Comparison of ENCODE assay signal across 23 mouse cellular contexts in the genomic region with DNA sequence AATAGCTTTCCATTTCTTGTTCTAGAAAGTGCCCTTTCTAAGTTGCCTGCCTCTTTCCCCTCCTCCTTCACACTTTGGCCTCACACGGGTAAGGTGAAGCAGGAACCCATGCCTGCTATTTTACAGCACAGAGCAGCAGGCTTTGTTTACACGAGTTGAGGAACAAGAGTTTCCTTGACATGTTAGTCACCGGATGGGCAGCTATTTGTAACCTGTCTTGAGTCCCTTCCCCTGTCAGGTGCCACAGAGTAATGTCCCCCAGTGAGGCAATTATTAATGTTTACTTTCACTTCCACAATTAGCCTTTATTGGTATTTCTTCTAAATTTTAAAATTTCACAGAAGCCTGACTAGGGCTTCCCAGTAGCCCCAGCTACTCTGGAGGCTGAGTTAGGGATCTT.
A peak's percentile ranks its signal among the peaks of the same experiment; 100 is the strongest.
DNase-seq lines count a peak whose midpoint lies in the region; ATAC-seq and TF ChIP-seq lines count a peak whose summit lies in the region.
"Had no signal": no experiment of that assay in that cellular context is flagged by ENCODE, and none has a peak within 500 bp of the region (broad histone marks: within the 10 kb centered on the region; RNA-seq: fewer than 3 reads in every experiment).

No protein-coding gene starts in this region.

- H3K4me2 ChIP-seq in midbrain, embryonic 11.5 days = no peak overlapping the region
- no peak overlapping the region for H3K4me2 ChIP-seq in midbrain, postnatal 0 days (ENCODE audit: low read depth, low read length, poor library complexity, severe bottlenecking)
- H3K4me2 ChIP-seq in neural tube, embryonic 15.5 days = no peak overlapping the region
- H3K4me2 ChIP-seq: heart, embryonic 11.5 days; hindbrain, embryonic 14.5 days; limb, embryonic 13.5 days; liver, embryonic 13.5 days; neural tube, embryonic 12.5 days had no signal

- no peak for TF ChIP-seq CTCF in midbrain, postnatal 0 days (IDR thresholded peaks at IDR 0.05)

- no peak overlapping the region for H3K27ac ChIP-seq in midbrain, embryonic 11.5 days (ENCODE audit: low read depth, low read length)
- no peak overlapping the region for H3K27ac ChIP-seq in midbrain, postnatal 0 days (ENCODE audit: low read depth, low read length)
- no peak overlapping the region for H3K27ac ChIP-seq in neural tube, embryonic 15.5 days (replicated peaks)
- H3K27ac ChIP-seq: hindbrain, embryonic 14.5 days; kidney, postnatal 0 days; limb, embryonic 13.5 days; liver, embryonic 13.5 days; neural tube, embryonic 12.5 days had no signal

- no peaks in the 10 kb centered on the region for H3K4me1 ChIP-seq in midbrain, embryonic 11.5 days (ENCODE audit: control insufficient read depth, insufficient read depth, low read length)
- H3K4me1 ChIP-seq in midbrain, postnatal 0 days (ENCODE audit: insufficient read depth, low read length) = no peaks in the 10 kb centered on the region
- H3K4me1 ChIP-seq in neural tube, embryonic 15.5 days = no peaks in the 10 kb centered on the region
- H3K4me1 ChIP-seq: megakaryocyte, embryonic 14.5 days; neural tube, embryonic 12.5 days had no signal

- H3K9me3 ChIP-seq in midbrain, embryonic 11.5 days (ENCODE audit: control insufficient read depth, low read length) = no peaks in the 10 kb centered on the region
- H3K9me3 ChIP-seq in midbrain, postnatal 0 days (ENCODE audit: low read length) = no peaks in the 10 kb centered on the region
- H3K9me3 ChIP-seq in neural tube, embryonic 15.5 days (replicated peaks) = no peaks in the 10 kb centered on the region
- H3K9me3 ChIP-seq: limb, embryonic 13.5 days; liver, embryonic 13.5 days; neural tube, embryonic 12.5 days had no signal

- WGBS in midbrain, embryonic 11.5 days = 67% methylated on average over 3 of the region's 3 CpGs
- WGBS in midbrain, postnatal 0 days = 61% methylated on average over 3 of the region's 3 CpGs
- 40% methylated on average over 3 of the region's 3 CpGs for WGBS in neural tube, embryonic 15.5 days

- ATAC-seq in midbrain, embryonic 11.5 days (ENCODE audit: low FRiP score) = no peak
- ATAC-seq in midbrain, postnatal 0 days (ENCODE audit: low FRiP score) = no peak
- peak; percentile 55 for ATAC-seq in megakaryocyte progenitor cell, adult 5-6 weeks (replicated peaks; ENCODE audit: poor library complexity)
- ATAC-seq in neural tube, embryonic 15.5 days (ENCODE audit: low FRiP score) = no peak
- ATAC-seq: forebrain, embryonic 14.5 days; midbrain, embryonic 16.5 days had no signal

- H3K36me3 ChIP-seq in midbrain, embryonic 11.5 days (ENCODE audit: control insufficient read depth, insufficient read depth, low read length) = no peaks in the 10 kb centered on the region
- H3K36me3 ChIP-seq in midbrain, postnatal 0 days (ENCODE audit: insufficient read depth, low read length) = no peaks in the 10 kb centered on the region
- no peaks in the 10 kb centered on the region for H3K36me3 ChIP-seq in neural tube, embryonic 15.5 days
- H3K36me3 ChIP-seq: limb, embryonic 13.5 days; liver, embryonic 13.5 days; neural tube, embryonic 12.5 days had no signal

- H3K27me3 ChIP-seq in midbrain, embryonic 11.5 days (ENCODE audit: control insufficient read depth, insufficient read depth, low read length) = no peaks in the 10 kb centered on the region
- H3K27me3 ChIP-seq in midbrain, postnatal 0 days (ENCODE audit: insufficient read depth, low read length) = no peaks in the 10 kb centered on the region
- H3K27me3 ChIP-seq in neural tube, embryonic 15.5 days (replicated peaks) = 0 out of 2 replicates have a peak, but pooled peaks cover 5% of the 10 kb centered on the region
- H3K27me3 ChIP-seq: liver, embryonic 13.5 days; megakaryocyte, embryonic 14.5 days; neural tube, embryonic 12.5 days had no signal

- no peak overlapping the region for H3K9ac ChIP-seq in midbrain, embryonic 11.5 days (ENCODE audit: low read length)
- H3K9ac ChIP-seq in midbrain, postnatal 0 days (replicated peaks; ENCODE audit: low read length, poor library complexity, severe bottlenecking) = no peak overlapping the region
- H3K9ac ChIP-seq in neural tube, embryonic 15.5 days (replicated peaks) = no peak overlapping the region
- H3K9ac ChIP-seq: hindbrain, embryonic 14.5 days; limb, embryonic 13.5 days; liver, embryonic 13.5 days; neural tube, embryonic 12.5 days had no signal

- no peak overlapping the region for H3K4me3 ChIP-seq in midbrain, embryonic 11.5 days (ENCODE audit: low read depth, low read length)
- no peak overlapping the region for H3K4me3 ChIP-seq in midbrain, postnatal 0 days (ENCODE audit: low read depth, low read length)
- no peak overlapping the region for H3K4me3 ChIP-seq in neural tube, embryonic 15.5 days (replicated peaks)
- H3K4me3 ChIP-seq: limb, embryonic 13.5 days; liver, embryonic 13.5 days; megakaryocyte, embryonic 14.5 days; neural tube, embryonic 12.5 days had no signal

- peak; percentile 73 for DNase-seq in midbrain, embryonic 11.5 days (ENCODE audit: low spot score, missing footprints)
- DNase-seq in midbrain, postnatal 0 days (ENCODE audit: low spot score) = no peak
- peak; percentile 19 for DNase-seq in forelimb bud, embryonic 11.5 days (ENCODE audit: low read depth, low spot score)
- no peak for DNase-seq in thymus, adult 18-20 months
- no peak for DNase-seq in cerebellum, adult 11-12 months
- DNase-seq: cerebellum, adult 2 months; cerebellum, postnatal 36 days; gastrocnemius, postnatal 36 days; heart, postnatal 10 days; kidney, adult 18-20 months; liver, embryonic 13.5 days; right cerebral cortex, adult 18-20 months; thymus, postnatal 36 days had no signal

Comparison
In these comparisons a context has a peak if more than half of its experiments do, and no peak if none do; other contexts are left out.
1. DNase-seq: peak in midbrain, embryonic 11.5 days (single experiment) and forelimb bud, embryonic 11.5 days (single experiment); none in midbrain, postnatal 0 days (single experiment), thymus, adult 18-20 months (0 of 2) and cerebellum, adult 11-12 months (single experiment).